Mouse (Mus musculus): Measurements from ENCODE around the gene Scfd2. TPM values are rescaled to one million over a fixed set of nuclear protein-coding genes. Genes with fewer than 3 reads are reported as not detected.

The Scfd2 gene
- polyA plus RNA-seq, 1 experiment from 2014 or later, result 15.0 TPM

GRCm38 (mm10) chr5:74336780-74337179, 194.8 kb downstream of the Scfd2 start:
- H3K36me3 ChIP-seq (ENCODE audit: control insufficient read depth, insufficient read depth), result no peaks in the 10 kb centered on the region
- H3K9me3 ChIP-seq (replicated peaks; ENCODE audit: control insufficient read depth, low read length), result no peaks in the 10 kb centered on the region
- no peak overlapping the region for H3K27ac ChIP-seq (ENCODE audit: low read length)
- 59% methylated on average over 12 of the region's 12 CpGs for WGBS
- ATAC-seq (replicated peaks; ENCODE audit: extremely low read depth, insufficient read depth, low FRiP score), result no peak
- H3K4me3 ChIP-seq (ENCODE audit: low read length), result no peak overlapping the region
- H3K4me1 ChIP-seq (ENCODE audit: control insufficient read depth, insufficient read depth, low read length), result peaks cover 6% of the 10 kb centered on the region
- H3K27me3 ChIP-seq (ENCODE audit: control insufficient read depth, insufficient read depth, low read length), result no peaks in the 10 kb centered on the region
- no peak overlapping the region for H3K9ac ChIP-seq (ENCODE audit: low read length)
- no peak overlapping the region for H3K4me2 ChIP-seq (ENCODE audit: low read depth, low read length)

DNA sequence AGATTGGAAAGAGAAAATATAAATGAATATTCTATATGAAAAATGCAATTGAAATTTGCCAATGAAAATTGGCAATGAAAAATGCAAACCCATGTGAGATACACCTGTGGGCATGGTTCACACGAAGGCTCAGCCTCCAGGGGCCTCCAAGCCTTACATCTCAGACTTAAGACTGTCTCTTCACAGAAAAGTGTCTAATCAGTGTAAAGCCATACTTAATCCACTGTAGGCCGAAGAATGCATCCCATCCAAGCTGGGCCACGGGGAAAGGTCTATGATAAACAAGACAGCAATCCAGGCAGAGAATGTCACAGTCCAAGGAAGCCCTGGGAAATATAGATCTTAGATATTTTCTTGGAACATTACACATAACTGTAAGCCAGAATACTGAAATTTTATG, 198.3 kb downstream of the Scfd2 start:
- no peak for ATAC-seq (replicated peaks; ENCODE audit: extremely low read depth, insufficient read depth, low FRiP score)
- WGBS, result 64% methylated on average over 3 of the region's 3 CpGs
- Histone ChIP-seq H3K4me3 (ENCODE audit: low read length) (no peak overlapping the region), H3K27me3 (ENCODE audit: control insufficient read depth, insufficient read depth, low read length) (no peaks in the 10 kb centered on the region), H3K4me1 (ENCODE audit: control insufficient read depth, insufficient read depth, low read length) (peaks cover 2% of the 10 kb centered on the region; the same call in 1 of the 2 replicates), H3K27ac (ENCODE audit: low read length) (no peak overlapping the region), H3K9ac (ENCODE audit: low read length) (no peak overlapping the region), H3K36me3 (ENCODE audit: control insufficient read depth, insufficient read depth) (no peaks in the 10 kb centered on the region), H3K4me2 (ENCODE audit: low read depth, low read length) (no peak overlapping the region), H3K9me3 (replicated peaks; ENCODE audit: control insufficient read depth, low read length) (no peaks in the 10 kb centered on the region)

GRCm38 (mm10) chr5:74326228-74326627, 205.3 kb downstream of the Scfd2 start:
- Histone ChIP-seq H3K9me3 (replicated peaks; ENCODE audit: control insufficient read depth, low read length) (no peaks in the 10 kb centered on the region), H3K4me3 (ENCODE audit: low read length) (no peak overlapping the region), H3K27me3 (ENCODE audit: control insufficient read depth, insufficient read depth, low read length) (no peaks in the 10 kb centered on the region), H3K27ac (ENCODE audit: low read length) (no peak overlapping the region), H3K4me1 (ENCODE audit: control insufficient read depth, insufficient read depth, low read length) (peaks cover 12% of the 10 kb centered on the region), H3K9ac (ENCODE audit: low read length) (no peak overlapping the region), H3K36me3 (ENCODE audit: control insufficient read depth, insufficient read depth) (no peaks in the 10 kb centered on the region), H3K4me2 (ENCODE audit: low read depth, low read length) (no peak overlapping the region)
- ATAC-seq (replicated peaks; ENCODE audit: extremely low read depth, insufficient read depth, low FRiP score), result no peak
- 94% methylated on average over 6 of the region's 6 CpGs for WGBS

GRCm38 (mm10) chr5:74321010-74321746, 210.4 kb downstream of the Scfd2 start:
- WGBS, result 75% methylated on average over 10 of the region's 10 CpGs
- H3K4me3 ChIP-seq (ENCODE audit: low read length), result no peak overlapping the region
- H3K9ac ChIP-seq (ENCODE audit: low read length), result no peak overlapping the region
- no peak overlapping the region for H3K27ac ChIP-seq (ENCODE audit: low read length)
- no peaks in the 10 kb centered on the region for H3K36me3 ChIP-seq (ENCODE audit: control insufficient read depth, insufficient read depth)
- no peaks in the 10 kb centered on the region for H3K4me1 ChIP-seq (ENCODE audit: control insufficient read depth, insufficient read depth, low read length)
- no peak for ATAC-seq (replicated peaks; ENCODE audit: extremely low read depth, insufficient read depth, low FRiP score)
- H3K4me2 ChIP-seq (ENCODE audit: low read depth, low read length), result no peak overlapping the region
- H3K9me3 ChIP-seq (replicated peaks; ENCODE audit: control insufficient read depth, low read length), result no peaks in the 10 kb centered on the region
- no peaks in the 10 kb centered on the region for H3K27me3 ChIP-seq (ENCODE audit: control insufficient read depth, insufficient read depth, low read length)

DNA sequence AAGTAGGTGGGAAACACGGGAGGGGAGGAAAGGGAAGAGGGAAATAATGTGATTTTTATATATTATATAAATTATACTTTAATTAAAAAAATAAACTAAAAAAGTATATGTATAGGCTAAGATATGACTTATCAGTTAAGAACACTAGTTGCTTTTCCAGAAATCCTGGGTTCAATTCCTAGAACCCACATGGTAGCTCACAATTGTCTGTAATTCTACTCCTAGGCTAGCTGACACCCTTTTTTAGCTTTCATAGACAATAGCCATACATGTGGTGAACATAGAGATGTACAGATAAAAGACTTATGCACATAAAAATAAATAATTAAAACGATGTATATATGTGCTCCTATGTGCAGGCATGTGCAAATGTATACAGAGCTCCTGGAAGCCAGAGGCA, 212.0 kb downstream of the Scfd2 start:
- no peak for ATAC-seq (replicated peaks; ENCODE audit: extremely low read depth, insufficient read depth, low FRiP score)
- Histone ChIP-seq H3K27me3 (ENCODE audit: control insufficient read depth, insufficient read depth, low read length) (no peaks in the 10 kb centered on the region), H3K9me3 (replicated peaks; ENCODE audit: control insufficient read depth, low read length) (no peaks in the 10 kb centered on the region), H3K27ac (ENCODE audit: low read length) (no peak overlapping the region), H3K4me1 (ENCODE audit: control insufficient read depth, insufficient read depth, low read length) (0 out of 2 replicates have a peak, but pooled peaks cover 3% of the 10 kb centered on the region), H3K4me3 (ENCODE audit: low read length) (no peak overlapping the region), H3K36me3 (ENCODE audit: control insufficient read depth, insufficient read depth) (no peaks in the 10 kb centered on the region), H3K4me2 (ENCODE audit: low read depth, low read length) (no peak overlapping the region), H3K9ac (ENCODE audit: low read length) (no peak overlapping the region)
- 68% methylated on average over 2 of the region's 2 CpGs for whole genome bisulfite sequencing

GRCm38 (mm10) chr5:74317174-74317573, 214.4 kb downstream of the Scfd2 start:
- Histone ChIP-seq H3K36me3 (ENCODE audit: control insufficient read depth, insufficient read depth) (no peaks in the 10 kb centered on the region), H3K9ac (ENCODE audit: low read length) (no peak overlapping the region), H3K27ac (ENCODE audit: low read length) (no peak overlapping the region), H3K4me2 (ENCODE audit: low read depth, low read length) (no peak overlapping the region), H3K4me3 (ENCODE audit: low read length) (no peak overlapping the region), H3K9me3 (replicated peaks; ENCODE audit: control insufficient read depth, low read length) (no peaks in the 10 kb centered on the region), H3K4me1 (ENCODE audit: control insufficient read depth, insufficient read depth, low read length) (0 out of 2 replicates have a peak, but pooled peaks cover 3% of the 10 kb centered on the region), H3K27me3 (ENCODE audit: control insufficient read depth, insufficient read depth, low read length) (no peaks in the 10 kb centered on the region)
- ATAC-seq (replicated peaks; ENCODE audit: extremely low read depth, insufficient read depth, low FRiP score), result no peak
- WGBS, result 76% methylated on average over 3 of the region's 3 CpGs

DNA sequence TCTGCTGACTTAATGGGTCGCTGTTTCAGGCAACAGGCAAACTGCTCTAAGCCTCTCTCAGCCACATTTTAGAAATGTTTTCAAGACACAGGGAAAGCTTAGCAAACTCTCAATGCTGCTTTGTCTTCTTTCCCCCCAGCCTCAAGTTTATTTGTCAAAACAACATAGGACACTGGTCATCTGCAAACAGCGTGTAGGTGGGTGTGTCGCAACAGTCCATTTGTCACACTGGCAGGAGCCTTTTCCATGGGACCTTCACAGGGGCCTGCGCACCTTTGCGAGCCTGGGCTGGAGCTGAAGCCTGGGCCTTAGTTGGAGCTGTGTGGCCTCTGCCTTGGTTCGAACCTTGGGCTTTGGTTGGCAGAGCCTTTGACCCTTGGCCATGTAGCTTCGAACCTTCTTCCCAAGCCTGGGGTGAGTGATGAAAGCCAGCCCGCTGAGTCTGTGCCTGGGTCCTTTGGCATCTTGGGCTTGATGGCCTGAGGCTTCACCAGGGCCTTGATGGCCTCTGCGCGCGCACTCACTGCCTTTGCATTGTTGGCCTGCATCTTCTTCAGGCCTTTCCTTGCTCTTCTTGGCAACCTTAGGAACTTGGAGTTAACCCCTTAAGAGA, 215.1 kb downstream of the Scfd2 start:
- no peak overlapping the region for H3K9ac ChIP-seq (ENCODE audit: low read length)
- H3K4me3 ChIP-seq (ENCODE audit: low read length), result no peak overlapping the region
- WGBS, result 91% methylated on average over 11 of the region's 11 CpGs
- no peak overlapping the region for H3K27ac ChIP-seq (ENCODE audit: low read length)
- 0 out of 2 replicates have a peak, but pooled peaks cover 3% of the 10 kb centered on the region for H3K4me1 ChIP-seq (ENCODE audit: control insufficient read depth, insufficient read depth, low read length)
- no peaks in the 10 kb centered on the region for H3K36me3 ChIP-seq (ENCODE audit: control insufficient read depth, insufficient read depth)
- ATAC-seq (replicated peaks; ENCODE audit: extremely low read depth, insufficient read depth, low FRiP score), result no peak
- no peaks in the 10 kb centered on the region for H3K27me3 ChIP-seq (ENCODE audit: control insufficient read depth, insufficient read depth, low read length)
- H3K4me2 ChIP-seq (ENCODE audit: low read depth, low read length), result no peak overlapping the region
- no peaks in the 10 kb centered on the region for H3K9me3 ChIP-seq (replicated peaks; ENCODE audit: control insufficient read depth, low read length)

DNA sequence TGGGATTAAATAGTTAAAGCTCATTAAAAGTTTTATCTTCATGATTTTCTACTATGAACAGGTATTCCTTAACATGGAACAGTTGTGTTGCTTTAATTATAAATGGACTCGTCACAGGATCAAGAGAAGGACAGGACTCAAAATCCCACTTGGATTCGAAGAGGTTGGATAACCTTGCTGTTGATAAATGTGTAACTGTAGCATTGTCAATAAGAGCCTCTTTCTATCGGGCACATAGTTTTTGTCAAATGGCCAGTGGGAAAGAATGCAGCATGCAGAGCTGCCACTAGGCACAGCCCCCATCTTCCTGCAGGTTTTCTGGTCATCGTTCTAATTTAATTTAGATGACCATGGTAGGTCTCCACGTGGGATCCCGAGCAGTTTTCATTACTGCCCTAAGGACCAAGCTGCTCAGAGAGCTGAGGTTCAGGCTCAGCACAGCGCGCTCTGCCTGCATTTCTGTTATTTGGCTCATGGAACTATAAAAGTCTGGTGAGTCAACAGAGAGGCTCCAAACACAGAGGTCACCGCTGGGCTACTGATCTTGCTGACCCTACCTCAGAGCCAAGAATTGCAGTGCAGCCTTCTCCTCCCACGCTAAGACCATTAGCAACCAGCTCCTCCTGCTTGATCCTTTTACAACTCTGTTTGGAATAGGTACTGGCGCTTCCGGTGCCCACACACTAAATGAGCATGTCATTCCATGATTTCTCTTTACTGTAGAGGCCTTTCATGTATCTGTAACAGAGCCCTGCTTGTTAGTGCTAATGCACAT, 215.9 kb downstream of the Scfd2 start:
- Histone ChIP-seq H3K27ac (ENCODE audit: low read length) (no peak overlapping the region), H3K9me3 (replicated peaks; ENCODE audit: control insufficient read depth, low read length) (no peaks in the 10 kb centered on the region), H3K9ac (ENCODE audit: low read length) (no peak overlapping the region), H3K4me3 (ENCODE audit: low read length) (no peak overlapping the region), H3K4me1 (ENCODE audit: control insufficient read depth, insufficient read depth, low read length) (0 out of 2 replicates have a peak, but pooled peaks cover 3% of the 10 kb centered on the region), H3K27me3 (ENCODE audit: control insufficient read depth, insufficient read depth, low read length) (no peaks in the 10 kb centered on the region), H3K36me3 (ENCODE audit: control insufficient read depth, insufficient read depth) (no peaks in the 10 kb centered on the region), H3K4me2 (ENCODE audit: low read depth, low read length) (no peak overlapping the region)
- ATAC-seq (replicated peaks; ENCODE audit: extremely low read depth, insufficient read depth, low FRiP score), result no peak
- WGBS, result 64% methylated on average over 12 of the region's 12 CpGs

DNA sequence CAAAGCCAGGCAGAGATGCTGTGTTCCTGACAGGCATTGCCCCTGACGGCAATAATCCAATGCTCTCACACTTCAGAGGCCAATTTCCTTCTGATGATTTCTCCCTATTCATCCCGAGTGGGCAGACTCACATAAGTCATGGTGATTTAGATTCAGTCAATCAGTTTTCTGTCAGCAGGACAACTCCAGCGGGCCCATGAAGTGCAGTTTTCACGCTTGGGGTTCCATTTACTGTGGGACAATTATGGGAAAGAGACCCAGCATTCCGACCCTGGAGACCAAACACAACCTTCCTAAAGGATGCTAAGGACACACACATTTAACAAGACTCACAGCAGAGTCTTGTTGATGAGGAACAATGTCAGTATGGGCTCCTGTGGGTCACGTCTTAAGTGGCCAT, 217.1 kb downstream of the Scfd2 start:
- ATAC-seq (replicated peaks; ENCODE audit: extremely low read depth, insufficient read depth, low FRiP score), result no peak

More for the DNA sequence above, 217.1 kb downstream of the Scfd2 start:
- no peak overlapping the region for H3K4me2 ChIP-seq (ENCODE audit: low read depth, low read length)
- H3K27me3 ChIP-seq (ENCODE audit: control insufficient read depth, insufficient read depth, low read length), result no peaks in the 10 kb centered on the region
- H3K9me3 ChIP-seq (replicated peaks; ENCODE audit: control insufficient read depth, low read length), result no peaks in the 10 kb centered on the region
- H3K9ac ChIP-seq (ENCODE audit: low read length), result no peak overlapping the region
- no peak overlapping the region for H3K4me3 ChIP-seq (ENCODE audit: low read length)
- H3K27ac ChIP-seq (ENCODE audit: low read length), result no peak overlapping the region
- H3K4me1 ChIP-seq (ENCODE audit: control insufficient read depth, insufficient read depth, low read length), result peaks cover 6% of the 10 kb centered on the region; the same call in 1 of the 2 replicates
- 87% methylated on average over 6 of the region's 6 CpGs for WGBS
- H3K36me3 ChIP-seq (ENCODE audit: control insufficient read depth, insufficient read depth), result no peaks in the 10 kb centered on the region
